Mouse (Mus musculus): ENCODE data around the gene Olfr111.
"Not testable (repeated sequence)": the region's sequence is repeated elsewhere in the genome, so short reads cannot be mapped to it uniquely, and the experiment has no call there.

Gene Olfr111

DNA sequence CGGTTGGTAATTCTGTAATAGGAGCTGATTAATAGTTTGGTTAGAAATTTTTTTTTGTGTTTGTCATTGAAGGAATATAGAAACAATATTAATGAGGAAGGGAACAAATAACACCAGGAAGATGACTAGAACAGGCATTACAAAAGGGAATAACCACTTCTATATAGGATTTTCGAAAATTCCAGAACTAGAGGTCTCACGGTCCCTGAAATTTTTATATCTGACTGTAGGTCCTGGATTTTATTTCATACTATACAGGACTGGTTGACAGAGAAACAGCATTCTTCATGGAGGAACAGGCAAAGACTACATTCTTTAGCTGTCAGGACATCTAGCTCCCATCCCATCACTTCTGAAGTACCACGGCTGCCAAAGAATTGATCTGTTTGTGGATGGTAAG lies at the start of gene Olfr111:
Olfr111 (plus strand) TSS at position 301 of the 400 bp plus-strand sequence.
- DNase-seq (ENCODE audit: low spot score): no peak

DNA sequence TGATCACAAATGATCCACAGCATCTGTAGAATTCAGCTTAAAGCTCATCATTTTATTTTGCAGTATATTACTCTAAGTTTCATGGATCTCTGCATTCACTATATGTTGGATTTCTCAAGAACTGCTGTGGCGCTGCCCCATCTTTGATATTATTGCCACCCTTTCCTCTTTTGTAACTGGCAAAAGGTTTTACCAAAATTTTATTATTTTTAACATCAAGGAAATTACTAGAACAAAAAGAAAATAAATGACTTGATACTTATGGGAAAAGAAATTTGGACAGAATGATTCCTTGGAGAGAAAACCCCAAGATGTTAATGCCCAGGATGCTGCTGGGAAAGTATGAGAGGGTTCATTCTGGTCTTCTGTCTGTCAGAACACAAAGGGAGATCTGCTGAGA lies 49.2 kb upstream of the Olfr111 start, which contains the start of gene Olfr109:
Olfr109 (plus strand) TSS at position 301 of the 400 bp plus-strand sequence.
- no peak for DNase-seq (ENCODE audit: low spot score)

DNA sequence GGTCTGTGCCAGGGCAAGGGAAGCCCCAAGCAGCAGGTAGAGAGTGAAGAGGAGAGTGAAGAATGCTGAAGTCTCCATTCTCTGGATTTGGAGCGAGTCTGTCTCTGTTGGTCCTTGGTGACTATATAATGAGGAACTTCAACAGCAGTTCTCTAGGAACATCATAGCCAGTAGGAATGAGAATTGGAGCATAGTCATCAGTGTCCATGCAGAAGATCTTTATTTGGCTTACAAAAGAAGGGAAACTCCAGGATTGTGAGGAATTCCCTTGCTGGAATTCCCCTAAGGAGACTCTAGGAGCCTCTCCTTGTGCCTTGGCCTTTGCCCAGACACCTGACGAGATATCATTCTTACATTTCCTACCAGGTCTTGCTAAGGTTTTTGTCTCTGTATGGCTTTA lies 24.4 kb upstream of the Olfr111 start, which contains the start of gene H2-M2:
H2-M2 (minus strand) TSS at position 101 of the 400 bp plus-strand sequence.
- no peak for DNase-seq (ENCODE audit: low spot score)

DNA sequence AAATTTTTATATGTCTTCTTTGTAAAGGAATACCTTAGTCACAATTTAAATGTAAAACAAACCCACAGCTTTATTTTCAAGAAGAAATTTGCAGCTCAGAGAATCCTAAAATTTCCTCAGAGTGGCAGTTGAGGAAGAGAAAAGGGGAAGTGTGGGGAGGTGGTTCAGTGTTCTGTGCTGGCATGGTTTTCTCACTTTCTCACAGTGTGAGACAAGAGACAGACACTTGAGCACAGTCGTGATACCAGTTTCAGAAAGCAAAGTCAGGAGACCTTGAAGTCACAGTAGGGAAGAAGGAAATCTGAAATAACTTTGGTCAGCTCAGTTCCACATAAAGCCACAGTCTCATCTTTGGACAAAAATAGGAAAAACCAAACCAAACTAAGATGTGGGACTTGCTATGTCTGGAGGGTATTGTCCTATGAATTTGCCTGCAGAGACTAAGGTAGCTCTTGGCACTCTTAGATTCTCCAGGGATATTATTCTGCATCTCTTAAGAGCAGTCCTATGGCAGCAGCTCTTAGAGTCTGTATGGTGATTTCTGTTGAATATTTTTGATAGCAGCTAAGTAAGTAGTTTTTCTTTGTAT lies 15.8 kb upstream of the Olfr111 start, which contains the start of gene Olfr110:
Olfr110 (plus strand) TSS at position 539 of the 589 bp plus-strand sequence.
- DNase-seq (ENCODE audit: low spot score): no peak

DNA sequence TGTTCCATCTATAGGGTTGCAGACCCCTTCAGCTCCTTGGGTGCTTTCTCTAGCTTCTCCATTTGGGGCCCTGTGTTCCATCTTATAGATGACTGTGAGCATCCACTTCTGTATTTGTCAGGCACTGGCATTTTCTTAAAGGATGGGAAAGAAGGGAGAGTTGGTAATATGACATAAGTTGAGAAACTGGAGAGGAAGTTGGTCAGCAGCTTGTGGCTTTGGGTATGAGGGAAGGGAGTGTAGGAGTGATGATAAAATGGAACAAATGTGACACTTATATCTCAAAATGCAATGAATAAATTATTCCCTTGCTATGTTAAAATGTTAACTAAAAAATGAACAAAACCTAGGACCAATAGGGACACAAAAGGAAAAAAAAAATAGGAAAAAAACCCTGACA lies 16.8 kb downstream of the Olfr111 start:
- DNase-seq (ENCODE audit: low spot score): not testable (repeated sequence)

DNA sequence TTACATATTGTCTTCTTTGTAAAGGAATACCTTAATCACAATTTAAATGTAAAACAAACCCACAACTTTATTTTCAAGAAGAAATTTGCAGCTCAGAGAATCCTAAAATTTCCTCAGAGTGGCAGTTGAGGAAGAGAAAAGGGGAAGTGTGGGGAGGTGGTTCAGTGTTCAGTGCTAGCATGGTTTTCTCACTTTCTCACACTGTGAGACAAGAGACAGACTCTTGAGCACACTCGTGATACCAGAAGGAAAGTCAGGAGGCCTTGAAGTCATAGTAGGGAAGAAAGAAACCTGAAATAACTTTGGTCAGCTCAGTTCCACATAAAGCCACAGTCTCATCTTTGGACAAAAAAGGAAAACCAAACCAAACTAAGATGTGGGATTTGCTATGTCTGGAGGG lies 17.6 kb downstream of the Olfr111 start:
- DNase-seq (ENCODE audit: low spot score): not testable (repeated sequence)

DNA sequence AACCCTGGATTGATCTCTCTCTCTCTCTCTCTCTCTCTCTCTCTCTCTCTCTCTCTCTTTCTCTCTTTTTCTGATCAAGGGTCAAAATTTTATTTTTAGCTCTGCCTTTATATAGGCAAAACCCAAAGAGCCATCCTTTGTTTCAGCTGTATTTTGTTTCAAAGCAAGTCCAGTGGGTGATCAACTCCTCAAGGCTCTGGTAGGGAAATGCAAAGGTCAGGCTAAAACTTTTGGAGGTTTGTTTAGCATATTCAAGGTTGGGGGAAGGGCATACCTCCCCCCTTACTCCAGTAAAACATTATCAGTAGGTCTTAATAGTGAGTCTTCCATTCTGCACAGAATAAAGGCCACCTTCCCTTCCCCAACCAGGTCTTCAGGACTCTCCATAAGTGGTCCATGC lies 27.3 kb downstream of the Olfr111 start:
- DNase-seq (ENCODE audit: low spot score): no peak

DNA sequence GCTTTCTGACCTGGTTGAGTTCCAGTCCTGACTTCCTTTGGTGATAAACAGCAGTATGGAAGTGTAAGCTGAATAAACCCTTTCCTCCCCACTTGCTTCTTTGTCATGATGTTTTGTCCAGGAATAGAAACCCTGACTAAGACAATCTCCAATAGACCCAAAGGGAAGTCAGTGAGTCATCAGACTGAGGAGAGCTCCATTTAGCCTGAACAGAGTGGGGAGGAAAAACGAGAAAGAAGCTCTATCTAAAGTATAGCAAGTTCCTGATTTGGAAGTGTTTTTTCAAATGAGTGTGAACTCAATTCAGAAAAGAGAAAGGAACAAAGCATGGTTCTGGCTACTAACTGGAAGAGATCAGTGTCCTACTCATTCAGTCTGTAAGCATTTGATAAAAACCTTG lies 30.6 kb downstream of the Olfr111 start:
- DNase-seq (ENCODE audit: low spot score): not testable (repeated sequence)

DNA sequence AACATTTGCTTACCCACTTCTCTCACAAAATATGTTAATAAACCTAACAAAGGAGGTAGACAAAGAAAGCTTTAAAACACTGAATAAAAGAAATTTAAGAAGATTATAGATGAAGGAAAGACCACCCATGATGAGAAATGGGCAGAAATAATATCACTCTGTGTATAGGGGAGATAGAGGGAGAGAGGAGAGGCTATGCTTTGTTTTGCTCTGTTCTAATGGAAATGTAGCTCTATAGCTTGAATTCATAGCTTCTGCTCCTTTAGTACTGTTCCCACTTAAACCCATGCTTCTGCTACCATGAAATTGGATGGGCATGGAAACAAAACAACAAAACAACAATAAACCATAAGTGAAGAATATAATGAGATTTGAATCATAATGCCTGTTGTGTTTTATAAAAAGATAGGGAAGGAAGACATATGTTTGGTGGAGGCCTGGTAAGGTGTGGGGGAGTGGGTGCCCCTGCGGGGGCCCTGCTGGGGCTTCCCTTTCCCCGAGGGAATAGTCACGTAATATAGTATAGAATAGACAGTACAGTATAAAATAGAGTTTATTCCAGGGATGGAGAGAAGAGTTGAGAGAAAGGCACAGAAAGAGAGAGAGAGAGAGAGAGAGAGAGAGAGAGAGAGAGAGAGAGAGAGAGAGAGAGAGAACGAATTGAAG lies 33.8 kb downstream of the Olfr111 start:
- no peak for DNase-seq (ENCODE audit: low spot score)

DNA sequence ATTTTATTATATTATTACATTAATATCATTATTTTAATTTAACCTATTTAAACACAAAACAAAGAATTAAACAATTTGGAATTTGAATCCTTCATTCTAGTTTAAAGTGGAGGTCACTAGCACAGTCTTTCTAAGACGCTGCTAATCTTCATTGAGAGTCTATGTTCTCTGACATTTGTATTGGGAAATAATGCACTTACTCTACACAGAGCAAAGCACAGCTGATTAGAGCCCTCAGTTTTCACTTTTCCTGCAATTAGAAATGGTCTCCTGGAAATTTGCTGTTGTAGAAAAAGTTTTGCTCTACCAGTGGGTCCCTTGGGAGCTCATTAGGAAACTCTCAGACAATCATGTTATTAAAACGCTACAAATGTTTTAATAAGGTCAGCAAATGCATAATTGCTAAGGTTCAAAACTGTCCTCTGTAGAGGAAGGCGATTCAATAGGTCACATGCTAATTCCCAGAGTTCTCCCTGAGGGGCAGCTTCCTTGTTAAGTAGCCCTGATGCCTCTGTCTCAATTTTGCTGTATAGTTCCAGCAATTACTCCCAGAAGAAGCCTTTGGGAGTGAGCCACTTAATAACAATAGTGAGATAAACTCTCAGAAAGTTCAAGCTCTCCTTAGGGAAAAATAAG lies 36.1 kb downstream of the Olfr111 start:
- no peak for DNase-seq (ENCODE audit: low spot score)

DNA sequence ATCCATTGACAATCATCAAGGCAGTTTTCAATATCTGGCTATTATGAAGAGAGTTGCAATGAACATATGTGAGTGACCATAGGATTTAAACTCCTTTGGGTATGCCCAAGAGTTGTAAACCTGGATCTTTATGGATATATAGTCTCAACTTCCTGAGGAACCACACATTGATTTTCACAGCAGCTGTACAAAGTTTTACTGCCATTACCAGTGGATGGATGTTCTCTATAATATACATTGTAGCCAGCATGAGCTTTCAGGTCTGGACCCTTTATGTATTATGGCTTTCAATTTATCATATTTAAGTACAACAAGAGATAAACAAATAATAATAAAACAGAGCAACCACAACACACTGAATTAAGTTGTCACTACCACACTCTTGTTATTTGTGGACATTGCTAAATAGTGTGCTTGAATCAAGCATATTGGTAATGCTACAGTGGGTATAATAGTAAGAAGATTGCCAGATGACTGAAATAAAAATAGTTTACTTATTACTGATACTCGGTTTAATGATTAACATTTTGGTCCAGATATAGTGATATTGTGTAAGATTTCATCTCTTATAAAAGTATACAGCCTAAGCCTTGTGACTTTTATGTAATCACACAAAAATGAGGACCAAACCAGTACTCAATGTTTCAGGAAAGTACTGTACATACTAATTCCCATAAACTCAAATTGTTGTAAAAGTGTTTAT lies 51.2 kb downstream of the Olfr111 start:
- no peak for DNase-seq (ENCODE audit: low spot score)

DNA sequence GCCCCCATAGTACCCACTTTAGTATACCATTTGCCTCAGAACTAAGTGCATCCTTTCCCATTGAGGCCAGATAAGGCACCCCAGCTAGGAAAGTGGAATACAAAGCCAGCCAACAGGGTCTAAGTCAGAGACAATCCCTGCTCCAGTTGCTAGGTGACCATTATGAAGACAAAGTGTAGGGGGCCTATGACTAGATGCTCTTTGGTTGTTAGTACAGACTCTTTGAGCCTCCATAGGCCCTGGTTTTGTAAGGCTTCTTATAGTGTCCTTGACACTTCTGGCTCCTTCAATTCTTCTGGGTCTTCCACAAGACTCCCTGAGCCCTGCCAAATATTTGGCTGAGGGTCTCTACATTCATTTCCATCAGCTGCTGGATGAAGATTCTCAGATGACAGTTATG lies 61.5 kb downstream of the Olfr111 start, which contains the start of gene Olfr112:
Olfr112 (minus strand) TSS at position 101 of the 400 bp plus-strand sequence.
- no peak for DNase-seq (ENCODE audit: low spot score)

DNA sequence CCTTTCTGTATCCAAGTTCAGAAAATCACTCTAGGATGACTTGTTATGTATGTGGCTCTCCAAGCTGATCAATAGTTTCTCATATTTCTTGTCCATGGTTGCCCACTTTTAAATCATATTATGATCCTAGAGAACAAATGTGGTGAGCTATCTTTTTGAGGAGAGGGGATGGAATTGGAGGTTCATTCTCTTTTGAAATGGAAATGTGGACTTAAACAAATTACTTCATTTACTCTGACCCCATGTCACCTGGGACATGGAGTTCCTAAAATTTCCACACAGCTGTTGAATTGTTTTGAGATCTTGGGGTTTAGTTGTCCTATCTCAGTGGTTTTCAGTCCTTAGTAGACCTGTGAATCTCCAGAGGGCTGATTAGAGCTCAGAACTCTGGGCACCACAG lies 69.7 kb downstream of the Olfr111 start, which contains the start of gene Olfr113:
Olfr113 (minus strand) TSS at position 101 of the 400 bp plus-strand sequence.
- DNase-seq (ENCODE audit: low spot score): no peak
